Mouse (Mus musculus) frontal cortex, adult (tissue): ENCODE measurements around the gene Scn4a.

Experiments
- ATAC-seq: cut with Nextera tagmentation; 2 replicates; pipeline ENCODE4 v1.9.2; 2017; ENCODE audit warnings: mild to moderate bottlenecking, moderate library complexity, mixed read lengths; ENCODE audit not compliant: low TSS enrichment

The Scn4a gene

DNA sequence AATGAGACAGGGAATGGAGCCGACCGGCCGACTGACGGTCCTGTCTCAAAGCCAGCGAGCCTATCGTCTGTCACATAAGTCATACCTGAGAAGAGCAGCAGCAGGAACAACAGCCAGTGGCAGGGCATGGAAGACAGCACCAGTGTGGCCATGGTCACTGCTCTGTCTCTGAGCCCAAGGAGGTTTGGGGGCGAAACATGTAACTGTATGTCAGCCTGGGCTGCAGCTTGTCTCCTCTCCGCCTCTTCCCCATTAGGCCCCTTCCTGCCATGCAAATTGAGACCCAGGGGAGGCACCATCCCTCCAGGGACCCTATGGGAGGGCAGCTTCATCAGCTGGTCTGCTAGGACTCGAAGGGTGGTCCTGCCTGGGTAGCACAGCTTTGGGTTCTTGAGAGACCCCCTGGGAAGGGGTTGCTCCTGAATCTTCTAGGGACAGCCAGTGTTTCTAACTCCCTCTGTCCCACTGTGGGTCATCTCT, 38.7 kb downstream of the Scn4a start, which contains the start of gene Cd79b:
TSS of gene Cd79b (minus strand) at position 430 of the 480 bp plus-strand sequence.
- ATAC-seq, result no peak

DNA sequence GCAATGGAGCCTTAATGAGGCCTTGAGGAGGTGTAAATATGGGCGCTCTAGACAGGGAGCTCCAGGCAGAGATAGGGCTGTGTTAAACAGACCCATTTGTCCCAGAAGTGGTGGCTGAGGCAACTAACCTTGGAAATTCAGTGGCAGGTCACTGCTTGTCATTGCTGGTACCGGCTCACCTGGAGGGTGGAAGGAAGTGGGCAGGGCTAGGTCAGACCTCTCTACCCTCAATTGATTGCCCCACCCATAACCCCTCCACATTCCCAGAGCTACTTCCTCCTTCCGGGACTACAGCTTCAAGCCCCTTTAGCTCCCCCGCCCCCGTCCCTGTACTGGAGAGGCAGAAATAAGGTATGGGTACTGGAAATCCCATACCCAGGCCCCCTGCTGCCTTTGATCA, 39.6 kb downstream of the Scn4a start:
- no peak for ATAC-seq

DNA sequence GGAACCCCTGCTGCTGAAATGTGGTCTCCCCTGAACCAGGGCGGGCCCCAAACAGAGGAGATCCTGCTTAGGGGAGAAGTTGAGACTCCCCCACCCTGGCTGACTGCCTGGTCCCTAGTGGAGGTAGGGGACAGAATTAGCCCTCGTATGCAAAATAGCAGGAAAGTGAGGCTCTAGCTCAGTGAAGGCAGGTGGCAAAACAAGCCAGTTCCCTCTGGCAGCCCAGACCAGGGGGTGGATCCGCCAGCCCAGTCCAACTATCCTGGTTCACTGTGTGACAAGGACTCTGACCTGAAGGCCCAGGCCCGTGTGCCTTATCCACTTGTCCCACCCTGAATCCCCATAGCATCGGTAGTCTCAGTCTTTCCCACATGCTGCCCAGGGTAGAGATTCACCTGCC, 43.0 kb downstream of the Scn4a start:
- no peak for ATAC-seq

DNA sequence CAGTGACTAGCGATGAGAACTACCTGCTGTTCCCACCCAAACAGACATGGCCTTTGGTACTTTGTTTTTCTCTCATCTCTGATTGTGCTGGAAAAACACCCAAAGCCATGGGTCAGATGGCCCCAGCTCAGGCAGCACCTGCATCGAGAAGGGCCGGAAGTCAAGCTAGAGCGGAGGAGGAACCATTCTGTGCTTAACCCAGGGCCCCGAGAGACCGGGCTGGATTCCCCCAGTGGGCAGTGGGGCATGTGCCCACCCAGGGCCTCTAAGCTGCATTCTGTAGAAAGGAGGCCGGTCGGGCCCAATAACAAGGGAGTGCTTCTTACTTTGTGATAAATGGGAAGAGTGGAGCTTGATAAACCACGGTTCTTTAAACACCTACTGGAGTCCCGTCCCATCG, 44.9 kb downstream of the Scn4a start:
- ATAC-seq, result no peak

DNA sequence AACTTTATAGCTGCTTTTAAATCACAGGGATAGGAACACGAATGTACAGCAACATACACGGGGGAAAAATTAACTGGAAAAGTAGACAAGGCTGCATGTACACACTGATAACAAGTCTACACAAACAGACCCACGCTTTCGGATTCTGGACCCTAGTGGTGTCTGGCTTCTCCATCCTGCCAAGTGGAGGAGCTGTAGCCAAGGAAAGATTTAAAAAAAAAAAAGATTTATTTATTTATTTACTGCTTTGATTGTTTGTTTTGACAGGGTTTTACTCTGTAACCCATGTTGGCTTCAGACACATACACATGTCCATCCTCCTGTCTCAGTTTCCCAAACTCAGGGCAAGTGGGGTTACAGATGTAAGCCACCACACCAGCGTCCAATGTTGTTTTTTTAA, 45.7 kb downstream of the Scn4a start:
- ATAC-seq, result no peak

DNA sequence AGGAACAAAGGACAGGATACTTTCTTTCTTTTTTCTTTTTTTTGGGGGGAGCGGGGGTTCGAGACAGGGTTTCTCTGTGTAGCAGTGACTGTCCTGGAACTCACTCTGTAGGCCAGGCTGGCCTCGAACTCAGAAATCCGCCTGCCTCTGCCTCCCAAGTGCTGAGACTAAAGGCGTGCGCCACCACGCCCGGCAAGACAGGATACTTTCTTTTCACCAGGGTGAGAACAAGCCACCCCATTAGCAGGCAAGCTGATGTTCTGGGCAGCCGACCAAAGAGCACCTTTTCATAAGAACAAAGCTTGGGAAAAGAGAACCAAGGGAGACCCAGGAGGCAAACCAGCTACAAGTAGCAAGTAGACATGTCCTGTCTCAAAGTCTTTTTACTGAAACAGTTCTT, 46.3 kb downstream of the Scn4a start:
- ATAC-seq, result no peak

DNA sequence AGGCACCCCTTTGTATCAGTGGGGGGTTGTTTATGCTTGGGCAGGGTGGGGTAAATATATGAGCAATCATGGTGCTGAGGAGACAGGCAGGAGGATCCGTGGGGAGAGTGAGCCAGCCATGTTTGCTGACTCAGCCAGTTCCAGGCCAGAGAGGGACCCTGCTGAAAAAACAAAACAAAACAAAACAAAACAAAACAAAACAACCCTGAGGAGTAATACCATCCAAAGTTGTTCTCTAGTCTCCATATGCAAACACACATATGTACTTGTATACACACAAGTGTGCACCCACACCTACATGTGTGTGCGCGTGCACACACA, 47.1 kb downstream of the Scn4a start:
- no peak for ATAC-seq

DNA sequence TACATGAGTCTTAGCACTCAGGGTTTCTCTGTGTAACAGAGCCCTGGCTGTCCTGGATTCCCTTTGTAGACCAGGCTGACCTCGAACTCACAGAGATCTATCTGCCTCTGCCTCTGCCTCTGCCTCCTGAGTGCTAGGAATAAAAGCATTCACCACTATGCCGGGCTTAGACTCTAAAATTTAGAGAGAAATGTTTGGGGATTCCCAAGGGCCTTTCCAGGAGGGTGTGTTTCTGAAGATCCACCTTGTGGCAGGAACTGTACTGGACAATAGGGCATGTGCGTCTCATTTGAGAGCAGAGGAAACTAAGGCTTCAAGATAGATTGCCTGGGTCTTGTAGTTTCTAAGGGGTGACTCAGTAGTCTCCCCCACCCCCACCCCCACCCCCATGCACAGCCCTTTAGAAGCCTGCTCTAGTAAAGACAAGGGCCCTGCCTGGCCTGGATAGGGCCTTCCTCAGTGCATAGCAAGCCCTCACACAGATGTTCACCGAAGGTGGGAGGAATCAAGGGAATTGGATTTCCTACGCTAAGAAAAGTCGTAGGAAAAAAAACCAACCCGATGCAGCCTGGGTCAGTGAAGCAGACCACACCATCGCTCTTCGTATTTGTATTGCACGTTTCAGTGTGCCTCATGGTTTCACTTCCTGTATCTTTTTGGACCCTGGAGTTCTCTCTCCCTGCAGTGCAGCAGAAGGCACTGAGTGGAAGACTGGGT, 47.6 kb downstream of the Scn4a start:
- no peak for ATAC-seq

DNA sequence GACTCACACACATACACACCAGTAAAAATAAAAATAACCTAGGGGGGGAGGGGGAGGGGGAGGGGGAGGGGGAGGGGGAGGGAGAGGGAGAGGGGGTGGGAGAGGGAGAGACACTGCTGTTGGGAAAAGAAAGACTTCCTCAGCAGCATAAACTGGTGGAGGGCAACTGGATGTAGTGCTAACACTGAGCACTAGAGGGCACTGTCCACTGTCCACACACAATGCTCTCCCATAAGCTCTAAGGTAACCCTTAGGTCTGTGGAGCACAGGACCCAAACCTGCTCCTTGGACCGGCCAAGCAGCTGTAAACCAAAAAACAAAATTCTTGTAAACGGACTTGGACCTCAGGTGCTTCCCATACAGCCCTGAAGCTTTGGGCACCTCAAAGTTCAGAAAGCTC, 50.5 kb downstream of the Scn4a start:
- ATAC-seq, result peak; percentile 64; the same call in 1 of the 2 replicates

DNA sequence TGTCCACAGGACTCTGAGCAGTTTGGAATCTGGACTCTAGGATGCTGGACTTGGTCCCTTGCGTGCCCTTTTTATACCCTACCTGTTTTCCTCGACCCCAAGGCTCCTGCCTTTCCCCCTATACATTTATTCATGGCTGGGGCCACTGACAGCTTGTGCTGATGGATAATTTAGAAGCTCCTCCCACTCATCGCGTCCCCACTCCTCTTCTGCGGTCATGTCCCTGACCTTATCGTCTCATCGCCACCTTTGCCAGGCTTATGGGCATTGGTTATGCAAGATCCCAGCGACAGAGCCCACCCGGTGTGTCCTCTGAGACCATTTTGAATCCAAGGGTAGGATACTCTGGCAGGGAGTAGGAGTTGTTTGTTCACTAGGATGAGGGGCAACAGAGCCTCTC, 51.3 kb downstream of the Scn4a start, which contains the start of gene Gh:
TSS of gene Gh (minus strand) at position 101 of the 400 bp plus-strand sequence.
- no peak for ATAC-seq

DNA sequence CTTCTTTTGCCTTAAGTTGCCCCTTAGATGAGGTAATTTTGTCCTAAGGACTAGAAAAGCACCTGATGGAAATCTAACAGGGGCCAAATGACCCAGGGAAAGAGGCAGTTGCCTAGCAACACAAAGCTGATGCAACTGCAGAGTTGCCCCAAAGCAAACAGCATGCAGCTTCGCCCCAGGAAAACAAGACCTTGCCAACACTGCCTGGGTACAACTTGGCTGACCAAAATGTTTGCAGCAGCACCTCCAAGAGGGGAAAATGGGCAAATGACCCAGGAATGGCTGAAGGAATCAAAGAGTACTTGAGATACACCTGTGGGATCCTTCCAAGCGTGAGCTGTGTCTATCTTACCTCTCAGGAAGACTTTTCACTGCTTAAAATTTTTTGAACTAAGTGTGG, 61.2 kb downstream of the Scn4a start:
- ATAC-seq, result no peak

DNA sequence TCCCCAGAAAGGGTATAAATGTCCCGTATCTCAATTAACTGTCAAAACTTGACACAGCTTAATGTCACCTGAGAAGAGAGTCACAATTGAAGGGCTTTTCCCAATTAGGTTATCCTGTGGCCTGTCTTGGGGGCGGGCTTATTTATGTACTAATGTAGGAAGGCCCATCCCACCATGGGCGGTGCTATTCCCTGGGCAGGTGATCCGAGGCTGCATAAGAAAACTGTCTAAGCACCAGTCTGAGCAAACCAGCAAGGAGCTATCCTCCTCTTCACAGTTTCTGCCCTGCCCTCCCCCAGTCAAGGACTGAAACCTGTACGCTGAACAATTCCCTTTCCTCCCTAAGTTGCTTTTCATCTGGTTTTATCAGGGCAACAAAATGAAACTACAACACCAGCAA, 62.7 kb downstream of the Scn4a start:
- ATAC-seq, result no peak

DNA sequence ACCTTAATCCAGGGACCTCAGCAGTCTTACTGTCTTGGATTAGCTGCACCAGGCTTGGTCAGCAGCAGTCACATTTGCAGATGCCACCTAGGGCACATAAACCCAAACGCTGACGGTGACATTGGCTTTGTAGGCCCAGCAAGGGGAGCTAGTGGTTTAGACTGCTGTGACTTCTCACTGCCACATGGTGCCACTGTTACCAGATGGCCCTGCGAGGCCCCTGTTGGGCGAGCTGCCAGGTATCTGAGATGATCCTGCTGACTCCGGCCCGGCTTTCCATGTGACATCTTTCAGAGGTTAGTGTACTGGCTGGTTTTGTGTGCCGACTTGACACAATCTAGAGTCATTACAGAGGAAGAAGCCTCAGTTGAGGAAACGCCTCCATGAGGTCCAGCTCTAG, 63.7 kb downstream of the Scn4a start:
- no peak for ATAC-seq

DNA sequence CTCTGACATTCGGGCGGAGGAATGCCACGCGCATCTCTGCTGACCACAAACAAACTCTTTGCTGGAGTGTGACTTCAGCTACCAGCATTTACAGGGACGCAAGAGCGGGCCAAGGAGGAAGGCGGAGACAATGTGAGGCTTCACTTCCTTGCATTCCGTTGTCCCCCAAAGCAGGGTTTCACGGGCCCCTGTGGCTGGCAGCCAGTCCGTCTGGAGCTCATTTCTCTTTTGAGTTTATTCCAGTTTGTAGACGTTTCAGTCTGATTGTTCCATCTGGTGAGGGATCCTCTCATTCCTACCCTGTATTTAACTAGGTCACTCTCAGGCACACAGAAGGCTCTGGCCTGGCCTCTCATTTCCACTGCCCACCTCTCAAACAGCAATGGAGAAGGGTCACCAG, 66.1 kb downstream of the Scn4a start:
- 0 out of 2 replicates have a peak, but pooled peaks have one; percentile 20 for ATAC-seq

DNA sequence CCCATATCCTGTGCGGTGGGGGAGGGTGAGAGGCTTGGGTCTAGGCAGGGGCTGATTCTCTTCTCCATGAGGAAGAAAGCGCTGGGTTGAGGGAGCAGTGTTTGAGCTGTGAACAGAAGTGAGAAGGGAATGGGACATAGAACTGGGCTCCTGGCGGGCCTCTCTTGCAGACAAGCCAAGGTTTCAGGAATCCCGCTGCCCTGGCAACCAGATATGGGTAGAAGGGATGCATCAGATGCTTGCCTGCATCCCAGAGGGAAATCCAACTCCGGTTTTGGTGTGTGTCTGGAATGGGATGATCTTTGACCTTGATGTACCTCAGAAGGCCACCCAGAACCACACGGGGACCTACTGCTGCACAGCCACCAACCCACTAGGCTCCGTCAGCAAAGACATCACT, 66.9 kb downstream of the Scn4a start:
- no peak for ATAC-seq

DNA sequence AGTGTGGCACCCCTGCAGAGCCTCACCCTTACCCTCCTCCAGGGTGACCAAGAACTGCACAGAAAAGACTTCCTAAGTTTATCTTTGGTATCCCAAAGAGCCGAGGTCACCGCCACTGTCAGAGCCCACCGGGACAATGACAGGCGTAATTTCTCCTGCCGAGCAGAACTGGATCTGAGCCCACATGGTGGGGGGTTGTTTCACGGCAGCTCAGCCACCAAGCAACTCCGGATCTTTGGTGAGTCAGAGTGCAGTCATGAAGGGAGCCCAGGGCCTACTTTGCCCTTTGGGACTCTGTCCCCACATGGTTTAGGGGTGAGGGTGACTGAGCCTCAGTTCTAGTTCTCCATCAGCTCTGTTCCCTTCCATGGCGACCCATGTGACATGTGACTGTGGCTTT, 69.0 kb downstream of the Scn4a start:
- ATAC-seq, result no peak

DNA sequence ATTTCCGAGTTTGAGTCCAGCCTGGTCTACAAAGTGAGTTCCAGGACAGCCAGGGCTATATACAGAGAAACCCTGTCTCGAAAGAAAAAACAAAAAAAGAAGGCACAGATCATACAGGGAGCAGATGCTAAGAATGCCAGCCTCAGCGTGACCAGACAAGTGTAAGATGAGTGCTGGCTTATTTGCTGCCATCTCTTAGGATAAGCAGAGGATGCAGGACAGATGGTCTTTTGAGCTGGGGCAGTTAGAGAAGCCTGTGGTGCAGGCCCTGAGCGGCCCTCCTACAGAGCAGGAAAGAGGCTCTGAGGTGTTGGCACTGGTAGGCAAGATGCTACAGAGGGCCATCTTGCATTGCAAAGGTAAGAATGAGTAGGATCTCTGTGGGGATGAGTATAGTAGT, 69.7 kb downstream of the Scn4a start:
- no peak for ATAC-seq

DNA sequence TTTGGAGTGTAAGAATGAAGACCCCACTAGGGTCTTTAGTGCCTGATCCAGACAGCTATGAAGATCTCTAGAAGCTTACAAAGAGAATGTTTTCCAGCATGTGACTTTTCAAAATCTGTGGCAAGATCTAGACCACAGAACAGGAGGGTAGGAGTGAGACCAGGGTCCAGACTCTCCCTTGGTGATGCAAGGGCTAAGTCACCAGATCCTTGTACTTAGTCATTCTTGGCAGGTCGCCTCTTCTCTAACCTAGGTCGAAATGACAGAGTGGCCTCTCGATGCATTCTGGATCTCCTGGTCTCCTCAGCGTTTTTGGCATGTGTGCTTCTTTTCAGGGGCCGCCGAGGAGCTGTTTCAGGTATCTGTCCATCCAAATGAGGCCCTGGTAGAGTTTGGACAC, 70.6 kb downstream of the Scn4a start:
- ATAC-seq, result no peak

DNA sequence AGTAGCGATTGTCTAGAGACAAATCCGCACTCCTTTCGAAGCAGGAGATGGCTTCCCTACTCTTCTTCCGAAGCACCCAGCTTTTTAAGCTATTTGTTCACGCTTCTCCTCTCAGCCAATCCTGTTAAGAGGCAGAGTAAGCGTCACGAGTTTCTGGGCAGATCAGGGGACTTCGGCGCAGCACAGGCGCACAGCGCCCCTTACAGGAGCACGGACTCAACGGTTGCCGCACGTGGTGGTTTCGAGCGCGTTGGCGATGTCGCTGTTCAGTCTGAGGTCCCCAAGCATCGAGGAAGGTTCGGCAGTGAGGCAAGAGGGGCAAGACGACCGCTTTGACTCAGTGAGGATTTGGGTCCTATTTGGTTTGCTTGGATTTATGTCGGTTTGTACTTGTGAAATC, 76.6 kb downstream of the Scn4a start, which contains the start of gene Tcam1:
TSS of gene Tcam1 (plus strand) at position 219 of the 400 bp plus-strand sequence.
- peak; percentile 79 for ATAC-seq

DNA sequence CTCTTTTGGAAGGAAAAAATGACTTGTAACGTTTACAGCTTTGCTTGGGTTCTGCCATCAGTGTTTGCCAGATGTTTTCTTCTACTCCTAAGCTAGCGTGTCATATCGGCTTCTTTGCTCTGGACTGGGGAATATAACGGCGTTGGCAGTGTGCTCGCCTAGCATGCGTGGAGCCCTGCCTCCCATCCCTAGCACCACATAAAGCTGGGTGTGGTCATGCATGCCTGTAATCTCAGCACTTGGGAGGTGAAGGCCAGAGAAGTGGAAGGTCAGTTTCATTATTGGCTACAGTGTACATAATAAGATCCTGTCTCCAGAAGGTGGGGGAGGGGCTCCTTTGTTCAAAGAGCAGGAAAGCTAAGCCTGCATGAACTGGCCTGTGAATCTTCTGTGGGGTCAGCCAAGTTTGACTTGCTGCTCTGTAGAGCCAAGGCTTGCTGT, 78.1 kb downstream of the Scn4a start:
- ATAC-seq, result no peak

DNA sequence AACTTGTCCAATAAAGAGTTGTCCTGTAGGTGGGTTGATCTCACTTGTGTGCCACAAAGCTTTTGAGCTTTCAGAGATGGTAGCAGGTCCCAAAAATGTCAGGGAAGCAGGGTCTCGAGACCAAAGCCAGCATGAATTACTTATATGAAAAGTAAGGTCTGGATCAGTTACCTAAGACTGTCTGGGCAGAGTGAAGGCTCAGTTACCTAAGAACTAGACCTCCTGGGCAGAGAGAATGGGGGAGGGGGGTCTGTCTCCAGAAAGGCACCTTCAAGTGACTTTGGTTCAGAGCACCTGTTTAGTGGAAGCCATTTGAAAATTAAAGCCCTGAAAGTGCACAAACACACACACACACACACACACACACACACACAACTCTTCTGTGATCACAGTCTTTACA, 78.7 kb downstream of the Scn4a start:
- no peak for ATAC-seq

DNA sequence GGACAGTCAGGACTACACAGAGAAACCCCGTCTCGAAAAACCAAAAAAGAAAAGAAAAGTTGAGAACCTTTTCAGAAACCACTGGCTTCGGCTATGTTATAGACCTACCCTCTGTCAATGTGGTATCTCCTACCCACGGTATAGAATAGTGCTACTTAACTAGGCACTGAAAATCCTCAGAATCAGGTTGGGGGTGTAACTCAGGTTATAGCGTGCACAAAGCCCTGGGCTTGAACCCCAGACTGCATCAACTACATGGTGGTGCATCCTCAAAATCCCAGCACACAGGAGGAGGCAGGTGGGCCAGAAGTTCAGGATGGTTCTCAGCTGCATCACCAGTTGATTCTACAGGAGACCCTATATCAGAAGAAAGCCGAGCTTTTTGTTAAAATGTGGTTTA, 79.3 kb downstream of the Scn4a start:
- no peak for ATAC-seq

DNA sequence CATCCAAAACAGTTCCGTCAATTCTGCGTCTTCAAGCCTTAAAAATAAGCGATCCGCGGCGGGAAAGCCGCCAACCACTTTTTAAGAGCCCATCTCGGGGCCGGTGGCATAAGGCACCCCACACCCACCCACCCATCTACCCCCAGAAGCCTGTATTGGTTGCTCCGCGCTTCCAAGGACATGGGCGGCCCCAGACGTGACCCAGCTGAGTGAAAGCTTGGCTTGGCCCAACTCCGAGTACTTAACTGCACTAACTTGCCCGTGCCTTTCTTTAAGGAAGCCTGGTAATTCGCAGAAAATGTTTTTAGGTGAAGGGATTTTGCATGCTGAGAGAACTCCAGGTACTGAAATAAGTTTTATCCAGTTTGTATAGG, 79.8 kb downstream of the Scn4a start:
- no peak for ATAC-seq
